Mouse (Mus musculus): ENCODE measurements around the gene Nop56. TPM values are rescaled to one million over a fixed set of nuclear protein-coding genes. Genes with fewer than 3 reads are reported as not detected.

Gene Nop56
- polyA plus RNA-seq (2015; fragmentation: Nextera tagmentation; extraction: Ambion mirVana), result 246 and 259 TPM in 2 replicates

GRCm38 (mm10) chr2:130274149-130274861 is at the start of gene Nop56:
Nop56 (plus strand) TSS chr2:130274430.
- Histone ChIP-seq H3K27me3 (no peaks in the 10 kb centered on the region), H3K9me3 (replicated peaks) (no peaks in the 10 kb centered on the region), H3K4me3 (replicated peaks) (peak within 1 kb of the TSS; percentile 97), H3K36me3 (peaks cover 36% of the 10 kb centered on the region), H3K4me2 (replicated peaks) (peak within 1 kb of the TSS; percentile 77), H3K9ac (peak within 1 kb of the TSS; percentile 99), H3K4me1 (peaks cover 30% of the 10 kb centered on the region), H3K27ac (replicated peaks) (peak within 1 kb of the TSS; percentile 95)
- WGBS, result under 1% methylated on average over 67 of the region's 68 CpGs
- ATAC-seq (ENCODE audit: insufficient number of reproducible peaks, low FRiP score, low TSS enrichment, low read depth), result peak; percentile 97

DNA sequence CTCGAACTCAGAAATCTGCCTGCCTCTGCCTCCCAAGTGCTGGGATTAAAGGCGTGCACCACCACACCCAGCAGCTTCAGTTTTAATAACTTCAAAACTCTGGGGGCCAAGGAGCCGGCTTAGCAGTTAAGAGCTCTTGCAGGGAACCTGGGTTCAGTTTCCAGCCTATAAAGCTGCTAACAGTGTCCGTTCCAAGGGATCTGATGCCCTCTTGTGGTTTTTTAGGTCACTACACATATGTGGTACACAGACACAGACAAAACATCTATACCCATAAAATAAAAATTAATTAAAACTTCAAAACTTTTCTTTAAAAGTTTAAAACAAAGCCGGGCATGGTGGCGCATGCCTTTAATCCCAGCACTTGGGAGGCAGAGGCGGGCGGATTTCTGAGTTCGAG is 27.3 kb upstream of the Nop56 start:
- H3K27me3 ChIP-seq, result 0 out of 2 replicates have a peak, but pooled peaks cover 3% of the 10 kb centered on the region
- H3K4me2 ChIP-seq (replicated peaks), result no peak overlapping the region
- WGBS, result 44% methylated on average over 9 of the region's 9 CpGs
- H3K36me3 ChIP-seq, result no peaks in the 10 kb centered on the region
- H3K4me3 ChIP-seq (replicated peaks), result no peak overlapping the region
- no peak overlapping the region for H3K27ac ChIP-seq (replicated peaks)
- H3K9ac ChIP-seq, result no peak overlapping the region
- no peaks in the 10 kb centered on the region for H3K9me3 ChIP-seq (replicated peaks)
- ATAC-seq (ENCODE audit: insufficient number of reproducible peaks, low FRiP score, low TSS enrichment, low read depth), result no peak
- H3K4me1 ChIP-seq, result no peaks in the 10 kb centered on the region

DNA sequence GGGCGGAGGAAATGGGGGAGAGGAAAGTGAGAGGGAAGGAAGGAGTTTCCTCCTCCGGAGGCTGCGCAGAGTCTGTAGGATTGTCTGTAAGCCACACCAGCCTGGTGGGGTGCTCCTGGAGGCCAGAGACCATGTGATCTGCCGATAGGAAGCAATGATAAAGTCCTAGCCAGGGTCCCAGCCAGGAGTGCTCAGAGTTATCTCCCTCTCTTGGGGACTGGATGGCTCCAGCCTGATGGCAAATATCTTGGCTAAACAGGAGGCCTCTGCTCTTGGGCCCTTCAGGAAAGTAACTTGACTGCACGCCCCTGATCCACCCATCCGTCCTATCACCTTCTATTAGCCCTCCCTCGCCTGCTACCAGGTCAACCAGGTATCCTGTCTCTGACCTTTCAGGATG is 26.0 kb upstream of the Nop56 start:
- H3K4me2 ChIP-seq (replicated peaks), result no peak overlapping the region
- H3K27ac ChIP-seq (replicated peaks), result no peak overlapping the region
- WGBS, result 72% methylated on average over 7 of the region's 7 CpGs
- no peak overlapping the region for H3K9ac ChIP-seq
- 0 out of 2 replicates have a peak, but pooled peaks cover 3% of the 10 kb centered on the region for H3K27me3 ChIP-seq
- ATAC-seq (ENCODE audit: insufficient number of reproducible peaks, low FRiP score, low TSS enrichment, low read depth), result no peak
- H3K4me1 ChIP-seq, result no peaks in the 10 kb centered on the region
- H3K4me3 ChIP-seq (replicated peaks), result no peak overlapping the region
- H3K36me3 ChIP-seq, result no peaks in the 10 kb centered on the region
- no peaks in the 10 kb centered on the region for H3K9me3 ChIP-seq (replicated peaks)

GRCm38 (mm10) chr2:130256762-130257161 is 17.5 kb upstream of the Nop56 start:
- ATAC-seq (ENCODE audit: insufficient number of reproducible peaks, low FRiP score, low TSS enrichment, low read depth), result no peak
- H3K4me1 ChIP-seq, result no peaks in the 10 kb centered on the region
- H3K27me3 ChIP-seq, result no peaks in the 10 kb centered on the region
- no peaks in the 10 kb centered on the region for H3K9me3 ChIP-seq (replicated peaks)
- no peak overlapping the region for H3K27ac ChIP-seq (replicated peaks)
- H3K4me2 ChIP-seq (replicated peaks), result no peak overlapping the region
- 84% methylated on average over 4 of the region's 4 CpGs for WGBS
- H3K36me3 ChIP-seq, result no peaks in the 10 kb centered on the region
- H3K9ac ChIP-seq, result no peak overlapping the region
- no peak overlapping the region for H3K4me3 ChIP-seq (replicated peaks)

DNA sequence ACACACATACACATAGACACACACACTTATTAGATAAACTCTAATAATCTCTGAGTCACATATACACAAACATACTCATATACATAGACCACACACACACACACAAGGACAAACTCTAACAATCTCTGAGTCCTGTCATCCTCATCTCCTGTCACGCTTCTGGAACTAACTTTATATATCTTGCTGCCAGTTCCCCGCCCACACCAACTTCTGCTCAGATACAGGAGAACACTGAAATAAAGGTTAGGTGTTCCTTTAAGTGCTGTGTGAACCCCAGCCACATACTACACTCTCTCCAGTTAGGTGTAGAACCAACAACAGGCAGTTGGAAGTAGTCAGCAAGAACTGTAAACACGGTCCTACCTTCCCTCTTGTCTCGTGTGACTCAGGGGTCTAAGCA is 13.4 kb upstream of the Nop56 start:
- H3K4me3 ChIP-seq (replicated peaks), result no peak overlapping the region
- no peak overlapping the region for H3K27ac ChIP-seq (replicated peaks)
- H3K4me2 ChIP-seq (replicated peaks), result no peak overlapping the region
- no peaks in the 10 kb centered on the region for H3K4me1 ChIP-seq
- no peaks in the 10 kb centered on the region for H3K36me3 ChIP-seq
- no peaks in the 10 kb centered on the region for H3K27me3 ChIP-seq
- whole genome bisulfite sequencing, result 83% methylated on average over 4 of the region's 4 CpGs
- no peak for ATAC-seq (ENCODE audit: insufficient number of reproducible peaks, low FRiP score, low TSS enrichment, low read depth)
- H3K9me3 ChIP-seq (replicated peaks), result no peaks in the 10 kb centered on the region
- H3K9ac ChIP-seq, result no peak overlapping the region

- Histone ChIP-seq H3K9me3 (replicated peaks) (no peaks in the 10 kb centered on the region), H3K9ac (no peak overlapping the region), H3K27me3 (no peaks in the 10 kb centered on the region), H3K27ac (replicated peaks) (no peak overlapping the region), H3K4me3 (replicated peaks) (no peak overlapping the region), H3K36me3 (no peaks in the 10 kb centered on the region), H3K4me2 (replicated peaks) (no peak overlapping the region), H3K4me1 (no peaks in the 10 kb centered on the region)
- no peak for ATAC-seq (ENCODE audit: insufficient number of reproducible peaks, low FRiP score, low TSS enrichment, low read depth)
- WGBS, result 82% methylated on average over 2 of the region's 2 CpGs
Observed at GRCm38 (mm10) chr2:130261914-130262313, 12.3 kb upstream of the Nop56 start.

DNA sequence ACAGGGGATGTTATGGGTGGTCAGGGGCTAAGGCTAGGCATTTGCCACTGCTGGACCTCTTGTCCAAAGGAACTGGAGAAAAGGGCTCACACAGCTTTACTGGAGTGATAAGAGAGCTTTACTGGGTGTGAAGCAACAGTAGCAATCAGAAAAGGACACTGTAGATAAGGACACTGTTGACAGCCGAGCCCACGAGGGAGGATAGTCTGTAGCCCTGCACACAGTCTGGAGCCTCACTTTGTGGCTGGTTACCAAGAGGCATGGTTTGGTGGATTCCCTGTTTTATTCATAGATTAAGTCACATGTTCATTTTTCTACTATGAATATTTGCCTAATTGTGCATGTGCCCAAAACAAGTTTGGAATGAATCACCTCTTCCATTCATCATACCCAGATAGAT is 11.8 kb upstream of the Nop56 start:
- no peak for ATAC-seq (ENCODE audit: insufficient number of reproducible peaks, low FRiP score, low TSS enrichment, low read depth)

GRCm38 (mm10) chr2:130265520-130265919 is 8.7 kb upstream of the Nop56 start:
- H3K4me1 ChIP-seq, result no peaks in the 10 kb centered on the region
- H3K4me3 ChIP-seq (replicated peaks), result no peak overlapping the region
- ATAC-seq (ENCODE audit: insufficient number of reproducible peaks, low FRiP score, low TSS enrichment, low read depth), result 0 out of 2 replicates have a peak, but pooled peaks have one; percentile 4
- no peak overlapping the region for H3K27ac ChIP-seq (replicated peaks)
- H3K9ac ChIP-seq, result no peak overlapping the region
- H3K4me2 ChIP-seq (replicated peaks), result no peak overlapping the region
- no peaks in the 10 kb centered on the region for H3K36me3 ChIP-seq
- 85% methylated on average over 1 of the region's 1 CpGs for WGBS
- H3K9me3 ChIP-seq (replicated peaks), result no peaks in the 10 kb centered on the region
- H3K27me3 ChIP-seq, result no peaks in the 10 kb centered on the region

More for the DNA sequence above, 11.8 kb upstream of the Nop56 start:
- H3K9me3 ChIP-seq (replicated peaks), result no peaks in the 10 kb centered on the region
- no peaks in the 10 kb centered on the region for H3K36me3 ChIP-seq
- 71% methylated on average over 2 of the region's 2 CpGs for WGBS
- no peak overlapping the region for H3K4me2 ChIP-seq (replicated peaks)
- no peak overlapping the region for H3K27ac ChIP-seq (replicated peaks)
- H3K9ac ChIP-seq, result no peak overlapping the region
- H3K4me1 ChIP-seq, result no peaks in the 10 kb centered on the region
- H3K4me3 ChIP-seq (replicated peaks), result no peak overlapping the region
- H3K27me3 ChIP-seq, result no peaks in the 10 kb centered on the region

- no peak overlapping the region for H3K4me2 ChIP-seq (replicated peaks)
- no peak overlapping the region for H3K9ac ChIP-seq
- H3K4me1 ChIP-seq, result 0 out of 2 replicates have a peak, but pooled peaks cover under 1% of the 10 kb centered on the region
- H3K36me3 ChIP-seq, result no peaks in the 10 kb centered on the region
- no peaks in the 10 kb centered on the region for H3K9me3 ChIP-seq (replicated peaks)
- 65% methylated on average over 7 of the region's 7 CpGs for WGBS
- no peak overlapping the region for H3K4me3 ChIP-seq (replicated peaks)
- no peak for ATAC-seq (ENCODE audit: insufficient number of reproducible peaks, low FRiP score, low TSS enrichment, low read depth)
- no peaks in the 10 kb centered on the region for H3K27me3 ChIP-seq
- no peak overlapping the region for H3K27ac ChIP-seq (replicated peaks)
Observed at GRCm38 (mm10) chr2:130268074-130268473, 6.2 kb upstream of the Nop56 start.

- Histone ChIP-seq H3K9ac (peak overlapping the region; percentile 72), H3K9me3 (replicated peaks) (no peaks in the 10 kb centered on the region), H3K4me3 (replicated peaks) (peak overlapping the region; percentile 97), H3K27ac (replicated peaks) (peak overlapping the region; percentile 85), H3K4me1 (peaks cover 30% of the 10 kb centered on the region), H3K4me2 (replicated peaks) (peak overlapping the region; percentile 77), H3K27me3 (no peaks in the 10 kb centered on the region), H3K36me3 (peaks cover 34% of the 10 kb centered on the region)
- under 1% methylated on average over 14 of the region's 14 CpGs for WGBS
- ATAC-seq (ENCODE audit: insufficient number of reproducible peaks, low FRiP score, low TSS enrichment, low read depth), result no peak
Observed at GRCm38 (mm10) chr2:130273732-130274131, 498 bp upstream of the Nop56 start.

- peak overlapping the region; percentile 97 for H3K4me3 ChIP-seq (replicated peaks)
- H3K4me1 ChIP-seq, result peaks cover 30% of the 10 kb centered on the region
- H3K4me2 ChIP-seq (replicated peaks), result peak overlapping the region; percentile 77
- no peak for ATAC-seq (ENCODE audit: insufficient number of reproducible peaks, low FRiP score, low TSS enrichment, low read depth)
- no peaks in the 10 kb centered on the region for H3K27me3 ChIP-seq
- H3K9ac ChIP-seq, result peak overlapping the region; percentile 99
- WGBS, result under 1% methylated on average over 10 of the region's 10 CpGs
- H3K27ac ChIP-seq (replicated peaks), result peak overlapping the region; percentile 95
- H3K36me3 ChIP-seq, result peaks cover 41% of the 10 kb centered on the region
- no peaks in the 10 kb centered on the region for H3K9me3 ChIP-seq (replicated peaks)
Observed at GRCm38 (mm10) chr2:130274862-130275261, 632 bp downstream of the Nop56 start.

DNA sequence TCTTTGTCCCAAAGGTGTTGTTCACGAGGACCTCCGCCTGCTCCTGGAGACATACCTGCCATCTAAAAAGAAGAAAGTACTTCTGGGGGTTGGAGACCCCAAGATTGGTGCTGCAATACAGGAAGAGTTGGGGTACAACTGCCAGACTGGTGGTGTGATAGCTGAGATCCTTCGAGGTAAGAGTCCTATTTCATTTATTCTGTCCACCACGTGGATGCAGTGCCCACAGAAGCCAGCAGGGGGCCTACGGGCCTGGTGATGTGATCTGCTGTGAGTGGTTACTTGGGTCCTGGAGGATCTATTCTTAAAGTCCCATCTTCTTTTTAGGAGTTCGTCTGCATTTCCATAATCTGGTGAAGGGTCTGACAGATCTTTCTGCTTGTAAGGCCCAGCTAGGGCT is 1.4 kb downstream of the Nop56 start:
- ATAC-seq (ENCODE audit: insufficient number of reproducible peaks, low FRiP score, low TSS enrichment, low read depth), result no peak
- H3K4me2 ChIP-seq (replicated peaks), result peak overlapping the region; percentile 77
- H3K27me3 ChIP-seq, result no peaks in the 10 kb centered on the region
- H3K27ac ChIP-seq (replicated peaks), result no peak overlapping the region
- H3K4me1 ChIP-seq, result peaks cover 30% of the 10 kb centered on the region
- H3K9ac ChIP-seq, result no peak overlapping the region
- no peaks in the 10 kb centered on the region for H3K9me3 ChIP-seq (replicated peaks)
- H3K36me3 ChIP-seq, result peaks cover 49% of the 10 kb centered on the region
- H3K4me3 ChIP-seq (replicated peaks), result peak overlapping the region; percentile 97
- 35% methylated on average over 6 of the region's 6 CpGs for WGBS

All from embryonic facial prominence, embryonic 15.5 days (tissue).